Mouse (Mus musculus): ENCODE results near the gene Metrn. TPM values are rescaled to one million over a fixed set of nuclear protein-coding genes. Genes with fewer than 3 reads are reported as not detected.

The Metrn gene
- polyA plus RNA-seq, 1 experiment: 64.0 TPM

DNA sequence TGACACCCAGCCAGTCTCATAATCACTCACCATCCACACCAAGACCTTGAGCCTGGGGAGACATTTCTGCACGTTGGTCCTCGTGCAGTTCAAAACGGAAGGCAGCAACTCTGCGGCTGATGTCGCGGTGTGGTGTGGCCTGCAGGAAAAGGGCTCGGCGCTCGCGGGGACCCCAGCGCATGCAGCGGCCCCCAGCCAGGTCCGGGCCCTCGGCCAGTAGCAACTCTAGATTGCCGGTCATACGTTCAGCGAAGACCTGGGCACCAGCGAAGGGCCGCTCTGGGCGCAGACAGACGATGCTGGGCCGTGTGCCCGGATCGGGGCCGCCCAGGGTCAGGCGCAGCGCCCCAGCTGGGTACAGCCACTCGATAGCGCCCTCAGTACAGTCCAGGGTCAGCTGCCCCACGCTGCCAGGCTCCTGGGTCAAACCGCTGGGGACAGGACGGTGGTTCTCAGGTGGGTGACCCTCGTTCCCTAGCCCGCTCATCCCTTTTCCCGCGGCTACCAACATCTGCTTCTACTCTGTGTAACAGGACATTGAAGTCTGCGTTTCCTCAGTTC lies 645 bp downstream of the Metrn start:
- peaks cover 21% of the 10 kb centered on the region for H3K79me2 ChIP-seq (ENCODE audit: control insufficient read depth, insufficient read depth)
- TF ChIP-seq MYOD1 (IDR thresholded peaks at IDR 0.05; ENCODE audit: control insufficient read depth, insufficient read length, low read depth) (no peak), CEBPB (IDR thresholded peaks at IDR 0.05; ENCODE audit: low read depth) (no peak), USF1 (IDR thresholded peaks at IDR 0.05; ENCODE audit: low read depth) (no peak), MAX (IDR thresholded peaks at IDR 0.05) (no peak), FOSL1 (IDR thresholded peaks at IDR 0.05; ENCODE audit: insufficient read depth, low read length, poor library complexity, severe bottlenecking) (no peak)
- H3K79me3 ChIP-seq (ENCODE audit: low read depth): peaks cover 5% of the 10 kb centered on the region
- H3K27me3 ChIP-seq (ENCODE audit: control insufficient read depth, insufficient read depth, insufficient read length): no peaks in the 10 kb centered on the region
- peak overlapping the region; percentile 66 for H3ac ChIP-seq (ENCODE audit: control insufficient read depth, insufficient read length, low read depth)
- no peaks in the 10 kb centered on the region for H3K36me3 ChIP-seq (ENCODE audit: control insufficient read depth, insufficient read depth)
- H3K4me3 ChIP-seq (ENCODE audit: insufficient read depth, poor library complexity, severe bottlenecking): peak overlapping the region; percentile 51

DNA sequence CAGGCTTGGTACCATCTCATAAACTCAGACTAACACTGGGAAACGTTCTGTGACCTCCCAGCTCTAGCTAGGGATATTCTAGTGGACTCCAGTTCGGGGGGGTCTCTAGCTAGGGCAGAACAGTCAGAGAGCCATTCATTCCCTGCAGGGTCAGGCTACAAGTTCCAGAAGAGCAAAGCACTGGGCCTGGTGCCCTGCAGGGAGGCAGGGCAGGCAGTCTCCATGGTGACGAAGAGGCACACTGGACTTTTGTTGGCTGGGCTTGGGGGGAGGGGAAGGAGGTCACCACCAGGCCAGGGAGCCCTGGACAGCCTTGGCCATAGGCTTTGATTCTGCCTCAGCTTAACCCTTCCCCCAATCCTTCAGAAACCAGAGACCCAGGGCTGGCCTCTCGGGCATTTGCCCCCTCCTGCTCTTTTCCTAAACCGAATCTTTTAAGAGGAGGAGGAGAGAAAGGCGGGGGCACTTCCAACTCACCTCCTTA lies 1.3 kb downstream of the Metrn start, which contains the start of gene AC134908.4:
Gene AC134908.4 (minus strand): TSS at position 51 of the 484 bp plus-strand sequence.
- Histone ChIP-seq H3K79me2 (ENCODE audit: control insufficient read depth, insufficient read depth) (peaks cover 27% of the 10 kb centered on the region), H3K27me3 (ENCODE audit: control insufficient read depth, insufficient read depth, insufficient read length) (no peaks in the 10 kb centered on the region), H3K4me3 (ENCODE audit: insufficient read depth, poor library complexity, severe bottlenecking) (peak within 1 kb of the TSS; percentile 51), H3K79me3 (ENCODE audit: low read depth) (peaks cover 7% of the 10 kb centered on the region), H3K36me3 (ENCODE audit: control insufficient read depth, insufficient read depth) (no peaks in the 10 kb centered on the region), H3ac (ENCODE audit: control insufficient read depth, insufficient read length, low read depth) (peak within 1 kb of the TSS; percentile 66)
- TF ChIP-seq USF1 (IDR thresholded peaks at IDR 0.05; ENCODE audit: low read depth) (no peak), CEBPB (IDR thresholded peaks at IDR 0.05; ENCODE audit: low read depth) (no peak), MYOG (IDR thresholded peaks at IDR 0.05; ENCODE audit: control insufficient read depth, extremely low read depth, insufficient read length) (no peak), MYOD1 (IDR thresholded peaks at IDR 0.05; ENCODE audit: control insufficient read depth, insufficient read length, low read depth) (no peak), FOSL1 (IDR thresholded peaks at IDR 0.05; ENCODE audit: insufficient read depth, low read length, poor library complexity, severe bottlenecking) (no peak), CTCF (IDR thresholded peaks at IDR 0.05; ENCODE audit: control insufficient read depth, insufficient read depth, insufficient read length) (no peak), MAX (IDR thresholded peaks at IDR 0.05) (no peak)

DNA sequence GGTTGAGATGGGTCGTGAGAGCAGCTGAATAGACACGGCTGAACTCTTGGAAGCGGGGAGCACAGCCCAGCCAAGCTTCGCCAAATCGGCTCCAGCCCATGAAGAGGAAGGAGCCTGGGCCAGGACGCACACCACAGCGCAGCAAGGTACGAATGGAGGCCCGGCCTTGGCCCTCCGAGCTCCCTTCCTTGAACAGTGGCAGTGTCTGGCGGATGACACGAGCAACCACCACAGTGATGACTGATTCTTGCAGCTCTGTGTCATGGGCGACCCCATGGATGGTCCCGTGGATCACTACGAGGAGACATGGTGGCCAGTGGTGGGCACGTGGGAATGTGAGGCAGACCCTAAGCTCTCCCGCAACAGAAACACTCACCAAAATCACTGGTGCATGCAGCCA lies 1.9 kb downstream of the Metrn start:
- Histone ChIP-seq H3ac (ENCODE audit: control insufficient read depth, insufficient read length, low read depth) (no peak overlapping the region), H3K79me3 (ENCODE audit: low read depth) (peaks cover 7% of the 10 kb centered on the region), H3K36me3 (ENCODE audit: control insufficient read depth, insufficient read depth) (no peaks in the 10 kb centered on the region), H3K4me3 (ENCODE audit: insufficient read depth, poor library complexity, severe bottlenecking) (no peak overlapping the region), H3K79me2 (ENCODE audit: control insufficient read depth, insufficient read depth) (peaks cover 30% of the 10 kb centered on the region), H3K27me3 (ENCODE audit: control insufficient read depth, insufficient read depth, insufficient read length) (no peaks in the 10 kb centered on the region)
- no peak for TF ChIP-seq MYOD1 (IDR thresholded peaks at IDR 0.05; ENCODE audit: control insufficient read depth, insufficient read length, low read depth)
- TF ChIP-seq CEBPB (IDR thresholded peaks at IDR 0.05; ENCODE audit: low read depth): no peak
- no peak for TF ChIP-seq MYOG (IDR thresholded peaks at IDR 0.05; ENCODE audit: control insufficient read depth, extremely low read depth, insufficient read length)
- no peak for TF ChIP-seq CTCF (IDR thresholded peaks at IDR 0.05; ENCODE audit: control insufficient read depth, insufficient read depth, insufficient read length)
- no peak for TF ChIP-seq USF1 (IDR thresholded peaks at IDR 0.05; ENCODE audit: low read depth)
- TF ChIP-seq MAX (IDR thresholded peaks at IDR 0.05): no peak
- no peak for TF ChIP-seq FOSL1 (IDR thresholded peaks at IDR 0.05; ENCODE audit: insufficient read depth, low read length, poor library complexity, severe bottlenecking)

DNA sequence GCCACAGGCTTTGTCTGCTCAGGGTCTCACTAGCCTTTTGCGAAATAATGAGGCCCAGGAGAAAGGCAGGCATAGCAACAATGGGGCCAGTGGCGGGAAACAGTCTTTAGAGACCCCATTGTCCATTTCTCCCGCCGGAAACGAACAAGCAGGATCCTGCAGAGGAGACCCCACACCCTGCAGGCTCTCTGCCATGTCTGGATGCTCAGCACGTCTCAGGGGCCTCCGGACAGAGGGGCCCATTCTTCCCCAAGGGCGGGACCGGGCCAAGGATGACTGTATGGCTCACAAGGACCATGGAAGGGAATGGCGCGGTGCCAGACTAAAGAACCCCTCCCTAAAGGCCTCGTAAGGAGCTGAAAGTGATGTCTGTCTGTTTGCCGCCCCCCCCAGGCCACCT lies 2.7 kb downstream of the Metrn start:
- Histone ChIP-seq H3ac (ENCODE audit: control insufficient read depth, insufficient read length, low read depth) (no peak overlapping the region), H3K36me3 (ENCODE audit: control insufficient read depth, insufficient read depth) (peaks cover 4% of the 10 kb centered on the region), H3K79me3 (ENCODE audit: low read depth) (peaks cover 7% of the 10 kb centered on the region), H3K27me3 (ENCODE audit: control insufficient read depth, insufficient read depth, insufficient read length) (no peaks in the 10 kb centered on the region), H3K4me3 (ENCODE audit: insufficient read depth, poor library complexity, severe bottlenecking) (no peak overlapping the region), H3K79me2 (ENCODE audit: control insufficient read depth, insufficient read depth) (peaks cover 30% of the 10 kb centered on the region)
- TF ChIP-seq MAX (IDR thresholded peaks at IDR 0.05) (no peak), MYOD1 (IDR thresholded peaks at IDR 0.05; ENCODE audit: control insufficient read depth, insufficient read length, low read depth) (no peak), FOSL1 (IDR thresholded peaks at IDR 0.05; ENCODE audit: insufficient read depth, low read length, poor library complexity, severe bottlenecking) (no peak), USF1 (IDR thresholded peaks at IDR 0.05; ENCODE audit: low read depth) (no peak)

DNA sequence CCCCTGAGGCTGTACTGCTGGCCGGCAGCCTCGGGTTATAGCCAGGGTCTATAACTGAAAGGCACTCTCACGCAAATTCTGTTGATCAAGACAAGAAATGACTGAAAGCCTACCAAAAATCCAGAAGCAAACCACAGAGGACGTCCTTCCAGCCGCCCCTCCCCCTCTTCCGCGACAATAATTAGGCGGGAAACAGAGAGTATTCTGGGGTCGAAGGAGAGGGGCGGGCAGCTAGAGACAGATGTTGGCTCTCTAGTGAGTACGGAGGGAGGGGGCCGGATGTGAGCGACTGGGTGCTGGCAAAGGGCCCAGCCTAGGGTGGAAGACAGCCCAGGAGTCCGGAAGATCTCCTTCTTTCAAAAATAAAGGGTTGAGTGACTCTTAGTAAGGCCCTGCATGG lies 4.3 kb downstream of the Metrn start, which contains the start of gene Fam173a:
Gene Fam173a (minus strand): TSS at position 287 of the 400 bp plus-strand sequence.
- H3K79me2 ChIP-seq (ENCODE audit: control insufficient read depth, insufficient read depth): peaks cover 30% of the 10 kb centered on the region
- H3K4me3 ChIP-seq (ENCODE audit: insufficient read depth, poor library complexity, severe bottlenecking): peak within 1 kb of the TSS; percentile 79
- no peak for TF ChIP-seq FOSL1 (IDR thresholded peaks at IDR 0.05; ENCODE audit: insufficient read depth, low read length, poor library complexity, severe bottlenecking)
- no peak for TF ChIP-seq MAX (IDR thresholded peaks at IDR 0.05)
- TF ChIP-seq CTCF (IDR thresholded peaks at IDR 0.05; ENCODE audit: control insufficient read depth, insufficient read depth, insufficient read length): no peak
- TF ChIP-seq CEBPB (IDR thresholded peaks at IDR 0.05; ENCODE audit: low read depth): no peak
- no peak for TF ChIP-seq MYOD1 (IDR thresholded peaks at IDR 0.05; ENCODE audit: control insufficient read depth, insufficient read length, low read depth)
- no peak for TF ChIP-seq MYOG (IDR thresholded peaks at IDR 0.05; ENCODE audit: control insufficient read depth, extremely low read depth, insufficient read length)
- TF ChIP-seq USF1 (IDR thresholded peaks at IDR 0.05; ENCODE audit: low read depth): no peak
- no peaks in the 10 kb centered on the region for H3K27me3 ChIP-seq (ENCODE audit: control insufficient read depth, insufficient read depth, insufficient read length)
- H3K79me3 ChIP-seq (ENCODE audit: low read depth): peaks cover 7% of the 10 kb centered on the region
- peak within 1 kb of the TSS; percentile 85 for H3ac ChIP-seq (ENCODE audit: control insufficient read depth, insufficient read length, low read depth)
- peaks cover 4% of the 10 kb centered on the region for H3K36me3 ChIP-seq (ENCODE audit: control insufficient read depth, insufficient read depth)
